Mouse (Mus musculus): ENCODE measurements around the gene Nfia.

DNA sequence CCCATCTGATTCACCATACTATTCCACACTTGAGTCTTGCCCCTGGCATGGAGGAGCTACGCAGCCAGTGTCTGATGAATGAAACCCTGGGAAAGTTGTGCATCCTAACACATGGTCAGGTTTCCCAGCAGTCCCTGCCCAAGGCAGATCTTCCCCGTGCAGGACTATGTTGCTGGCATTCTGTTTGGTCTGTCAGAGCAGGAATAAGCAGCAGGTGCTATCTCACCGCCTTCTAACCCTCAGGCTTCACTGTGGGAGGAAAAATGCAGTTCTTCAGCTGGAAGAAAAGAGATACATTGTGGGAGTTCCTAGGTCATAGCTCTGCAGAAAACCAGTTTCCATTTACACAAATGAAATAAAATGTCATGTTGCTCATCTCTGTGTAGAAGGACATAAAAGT lies 247.3 kb downstream of the Nfia start:
- no peak for TF ChIP-seq CTCF (conservative IDR thresholded peaks at IDR 0.05; ENCODE audit: low read length)
- TF ChIP-seq NANOG (IDR thresholded peaks at IDR 0.05; ENCODE audit: borderline replicate concordance, low read length), result no peak
- no peak for TF ChIP-seq POU5F1 (IDR thresholded peaks at IDR 0.05; ENCODE audit: borderline replicate concordance, low read length)
